Mouse (Mus musculus): Measurements from ENCODE around the gene Cdkl3. TPM values are rescaled to one million over a fixed set of nuclear protein-coding genes. Genes with fewer than 3 reads are reported as not detected.
"Not testable (repeated sequence)": the region's sequence is repeated elsewhere in the genome, so short reads cannot be mapped to it uniquely, and the experiment has no call there.

Cdkl3 gene
- polyA plus RNA-seq, 1 experiment from 2014 or later, result 4.8 TPM

DNA sequence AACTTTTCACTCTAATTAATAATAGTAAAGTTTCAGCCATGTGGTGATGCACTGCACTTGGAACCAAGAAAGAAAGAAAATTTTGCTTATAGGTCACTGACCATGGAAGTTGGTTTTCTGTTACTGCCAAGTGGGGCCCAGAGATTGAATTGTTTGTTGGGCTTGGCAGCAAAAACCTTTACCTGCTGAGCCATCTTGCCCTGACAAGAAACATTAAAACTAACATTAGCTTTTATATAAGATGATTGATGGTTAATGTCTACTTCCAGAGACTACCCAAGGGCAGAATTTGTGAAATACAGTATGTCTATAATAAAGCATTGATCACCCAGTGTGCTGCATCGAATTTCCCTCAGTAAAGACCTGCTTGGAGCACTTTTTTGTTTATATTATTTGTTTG lies 102.4 kb downstream of the Cdkl3 start:
- no peak for DNase-seq (ENCODE audit: low spot score)
- H3K36me3 ChIP-seq (ENCODE audit: control insufficient read depth, insufficient read depth, low read length), result no peaks in the 10 kb centered on the region
- no peak overlapping the region for H3K4me2 ChIP-seq (replicated peaks; ENCODE audit: low read depth)
- ATAC-seq (ENCODE audit: low FRiP score, low TSS enrichment), result no peak
- no peaks in the 10 kb centered on the region for H3K27me3 ChIP-seq (ENCODE audit: control insufficient read depth, insufficient read depth, low read length)
- TF ChIP-seq EP300 (optimal IDR thresholded peaks at IDR 0.05) (no peak), CTCF (IDR thresholded peaks at IDR 0.05; ENCODE audit: low read depth) (no peak)
- peaks cover 5% of the 10 kb centered on the region; the same call in 1 of the 2 replicates for H3K4me1 ChIP-seq (replicated peaks; ENCODE audit: control insufficient read depth, insufficient read depth)
- H3K9me3 ChIP-seq (ENCODE audit: control insufficient read depth, low read length), result no peaks in the 10 kb centered on the region
- H3K4me3 ChIP-seq (ENCODE audit: low read depth, low read length), result no peak overlapping the region
- WGBS, result 73% methylated on average over 1 of the region's 1 CpGs
- H3K27ac ChIP-seq (replicated peaks), result no peak overlapping the region
- H3K9ac ChIP-seq (ENCODE audit: low read length), result no peak overlapping the region

DNA sequence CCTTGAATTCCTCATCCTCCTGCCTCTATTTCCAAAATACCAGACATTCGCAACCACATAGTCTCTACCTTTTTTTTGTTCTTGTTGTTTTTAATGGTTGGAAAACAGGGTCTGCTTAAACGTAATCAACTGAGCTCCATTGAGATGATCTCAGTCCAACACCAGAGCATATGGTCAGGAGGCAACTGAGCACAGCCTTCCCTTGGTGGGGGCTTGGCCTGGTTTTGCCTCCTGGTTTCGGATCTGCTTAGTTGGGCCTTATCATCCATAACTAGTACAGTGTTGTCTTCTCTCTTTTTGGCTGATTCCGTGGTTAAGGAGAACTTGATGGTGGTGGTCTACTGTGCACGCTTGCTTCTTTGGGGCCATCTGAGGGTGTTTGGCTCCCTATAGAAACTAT lies 104.8 kb downstream of the Cdkl3 start:
- TF ChIP-seq CTCF (IDR thresholded peaks at IDR 0.05; ENCODE audit: low read depth) (no peak), EP300 (optimal IDR thresholded peaks at IDR 0.05) (no peak)
- Histone ChIP-seq H3K27ac (replicated peaks) (no peak overlapping the region), H3K4me3 (ENCODE audit: low read depth, low read length) (no peak overlapping the region), H3K36me3 (ENCODE audit: control insufficient read depth, insufficient read depth, low read length) (no peaks in the 10 kb centered on the region), H3K9ac (ENCODE audit: low read length) (no peak overlapping the region), H3K27me3 (ENCODE audit: control insufficient read depth, insufficient read depth, low read length) (no peaks in the 10 kb centered on the region), H3K9me3 (ENCODE audit: control insufficient read depth, low read length) (no peaks in the 10 kb centered on the region), H3K4me2 (replicated peaks; ENCODE audit: low read depth) (no peak overlapping the region), H3K4me1 (replicated peaks; ENCODE audit: control insufficient read depth, insufficient read depth) (peaks cover 3% of the 10 kb centered on the region; the same call in 1 of the 2 replicates)
- no peak for ATAC-seq (ENCODE audit: low FRiP score, low TSS enrichment)
- WGBS, result 88% methylated on average over 5 of the region's 5 CpGs
- DNase-seq (ENCODE audit: low spot score), result no peak

DNA sequence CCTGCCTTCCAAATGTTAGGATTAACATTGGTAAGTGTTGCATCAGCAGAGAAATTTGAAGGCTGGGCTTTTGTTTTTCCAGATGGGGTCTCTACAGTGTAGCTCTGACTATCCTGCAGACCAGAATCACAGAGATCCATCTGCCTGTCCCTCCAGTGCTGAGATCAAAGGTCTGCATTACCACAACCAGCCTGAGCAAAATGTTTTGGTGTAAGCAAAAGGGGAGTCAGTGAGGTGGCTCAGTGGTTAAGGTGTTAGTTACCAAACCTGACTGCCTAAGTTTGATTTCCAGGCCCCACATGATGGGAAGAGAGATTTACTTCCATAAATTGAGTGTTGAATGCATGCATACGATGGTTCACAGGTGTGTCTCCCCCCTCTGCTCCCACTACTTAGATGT lies 105.4 kb downstream of the Cdkl3 start:
- Histone ChIP-seq H3K4me1 (replicated peaks; ENCODE audit: control insufficient read depth, insufficient read depth) (peaks cover 3% of the 10 kb centered on the region; the same call in 1 of the 2 replicates), H3K36me3 (ENCODE audit: control insufficient read depth, insufficient read depth, low read length) (0 out of 2 replicates have a peak, but pooled peaks cover under 1% of the 10 kb centered on the region), H3K27me3 (ENCODE audit: control insufficient read depth, insufficient read depth, low read length) (no peaks in the 10 kb centered on the region), H3K27ac (replicated peaks) (no peak overlapping the region), H3K4me2 (replicated peaks; ENCODE audit: low read depth) (no peak overlapping the region), H3K4me3 (ENCODE audit: low read depth, low read length) (no peak overlapping the region), H3K9ac (ENCODE audit: low read length) (no peak overlapping the region), H3K9me3 (ENCODE audit: control insufficient read depth, low read length) (no peaks in the 10 kb centered on the region)
- TF ChIP-seq CTCF (IDR thresholded peaks at IDR 0.05; ENCODE audit: low read depth), result no peak
- TF ChIP-seq EP300 (optimal IDR thresholded peaks at IDR 0.05), result no peak
- no peak for ATAC-seq (ENCODE audit: low FRiP score, low TSS enrichment)
- no peak for DNase-seq (ENCODE audit: low spot score)
- WGBS, result 68% methylated on average over 1 of the region's 1 CpGs

- peaks cover 26% of the 10 kb centered on the region for H3K36me3 ChIP-seq (ENCODE audit: control insufficient read depth, insufficient read depth, low read length)
- H3K9ac ChIP-seq (ENCODE audit: low read length), result no peak overlapping the region
- no peaks in the 10 kb centered on the region for H3K27me3 ChIP-seq (ENCODE audit: control insufficient read depth, insufficient read depth, low read length)
- 90% methylated on average over 3 of the region's 3 CpGs for WGBS
- H3K4me3 ChIP-seq (ENCODE audit: low read depth, low read length), result no peak overlapping the region
- no peak for TF ChIP-seq CTCF (IDR thresholded peaks at IDR 0.05; ENCODE audit: low read depth)
- TF ChIP-seq EP300 (optimal IDR thresholded peaks at IDR 0.05), result no peak
- ATAC-seq (ENCODE audit: low FRiP score, low TSS enrichment) (no peak), DNase-seq (ENCODE audit: low spot score) (no peak)
- no peaks in the 10 kb centered on the region for H3K4me1 ChIP-seq (replicated peaks; ENCODE audit: control insufficient read depth, insufficient read depth)
- no peak overlapping the region for H3K27ac ChIP-seq (replicated peaks)
- H3K9me3 ChIP-seq (ENCODE audit: control insufficient read depth, low read length), result no peaks in the 10 kb centered on the region
- H3K4me2 ChIP-seq (replicated peaks; ENCODE audit: low read depth), result no peak overlapping the region
Measured at GRCm38 (mm10) chr11:52115479-52115878, 111.5 kb downstream of the Cdkl3 start.

GRCm38 (mm10) chr11:52116117-52116516 lies 112.1 kb downstream of the Cdkl3 start:
- 87% methylated on average over 6 of the region's 6 CpGs for WGBS
- H3K27ac ChIP-seq (replicated peaks); DNase-seq (ENCODE audit: low spot score); H3K27me3 ChIP-seq (ENCODE audit: control insufficient read depth, insufficient read depth, low read length); H3K4me1 ChIP-seq (replicated peaks; ENCODE audit: control insufficient read depth, insufficient read depth); H3K4me2 ChIP-seq (replicated peaks; ENCODE audit: low read depth); H3K4me3 ChIP-seq (ENCODE audit: low read depth, low read length); ATAC-seq (ENCODE audit: low FRiP score, low TSS enrichment); H3K9me3 ChIP-seq (ENCODE audit: control insufficient read depth, low read length); H3K9ac ChIP-seq (ENCODE audit: low read length): not testable (repeated sequence)
- H3K36me3 ChIP-seq (ENCODE audit: control insufficient read depth, insufficient read depth, low read length), result peaks cover 26% of the 10 kb centered on the region

DNA sequence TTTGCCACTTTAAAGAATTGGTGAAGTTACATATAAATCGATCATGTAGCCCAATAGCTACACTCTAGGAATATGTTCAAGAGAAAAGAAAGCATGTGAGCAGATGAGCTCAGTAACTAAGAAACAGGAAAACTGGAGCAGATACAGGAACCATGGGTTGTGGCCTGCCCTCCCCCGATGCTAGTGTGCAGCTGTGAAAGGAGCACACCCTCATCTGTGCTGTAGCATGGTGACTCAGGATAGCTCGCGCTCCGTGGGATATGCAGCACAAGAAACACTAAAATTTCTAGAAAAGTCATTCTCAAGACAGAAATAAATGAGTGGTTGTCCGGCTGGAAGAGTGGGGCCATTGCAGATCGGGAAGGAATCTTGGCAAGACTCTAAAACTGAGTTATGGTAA lies 113.1 kb downstream of the Cdkl3 start:
- Histone ChIP-seq H3K27ac (replicated peaks) (no peak overlapping the region), H3K4me1 (replicated peaks; ENCODE audit: control insufficient read depth, insufficient read depth) (no peaks in the 10 kb centered on the region), H3K9me3 (ENCODE audit: control insufficient read depth, low read length) (no peaks in the 10 kb centered on the region), H3K9ac (ENCODE audit: low read length) (no peak overlapping the region), H3K4me2 (replicated peaks; ENCODE audit: low read depth) (no peak overlapping the region), H3K4me3 (ENCODE audit: low read depth, low read length) (no peak overlapping the region), H3K36me3 (ENCODE audit: control insufficient read depth, insufficient read depth, low read length) (peaks cover 27% of the 10 kb centered on the region), H3K27me3 (ENCODE audit: control insufficient read depth, insufficient read depth, low read length) (no peaks in the 10 kb centered on the region)
- ATAC-seq (ENCODE audit: low FRiP score, low TSS enrichment), result no peak
- 94% methylated on average over 7 of the region's 7 CpGs for WGBS
- no peak for DNase-seq (ENCODE audit: low spot score)
- TF ChIP-seq EP300 (optimal IDR thresholded peaks at IDR 0.05), result no peak
- TF ChIP-seq CTCF (IDR thresholded peaks at IDR 0.05; ENCODE audit: low read depth), result no peak

Measured in stomach, postnatal 0 days (tissue).